Mouse (Mus musculus) heart, embryonic 13.5 days (tissue): ENCODE measurements around the gene Catsperz. TPM values are rescaled to one million over a fixed set of nuclear protein-coding genes. Genes with fewer than 3 reads are reported as not detected.

Experiments used
- microRNA-seq: library from miRNA; unstranded; fragments of <30 nt; microRNA quantifications from one replicate; pipeline ENCODE4, GENCODE M21; 2016
- polyA plus RNA-seq: library from polyadenylated mRNA; unstranded; fragments of >200 nt; fragmentation: Nextera tagmentation; extraction: Ambion mirVana; gene quantifications from 2 replicates; pipeline ENCODE4 v1.2.1, GENCODE M21; 2015

Gene Catsperz
- polyA plus RNA-seq, 1 experiment from 2014 or later: 1.7 TPM

Small RNA genes within 50 kb of the gene (microRNA-seq; reads per million reads assigned to microRNA genes)
- gene Mir6990: 1.8 reads per million

Other genes starting within 250 kb of the Catsperz start
- gene Rps6ka4, start 84.7 kb downstream of the Catsperz start, polyA plus RNA-seq: 14.1 and 15.4 TPM in 2 replicates
- gene Ccdc88b, start 67.2 kb downstream of the Catsperz start, polyA plus RNA-seq: 0.39 and 1.3 TPM in 2 replicates
- 79.1 and 93.8 TPM in 2 replicates for gene Trmt112, start 15.7 kb downstream of the Catsperz start, polyA plus RNA-seq
- 217 and 232 TPM in 2 replicates for gene Prdx5, start 15.3 kb downstream of the Catsperz start, polyA plus RNA-seq
- gene Esrra, start 3.6 kb downstream of the Catsperz start, polyA plus RNA-seq: 30.4 and 33.0 TPM in 2 replicates
- 0.18 and 0.44 TPM in 2 replicates for gene Kcnk4, start 9.1 kb upstream of the Catsperz start, polyA plus RNA-seq
- gene Bad, start 16.5 kb upstream of the Catsperz start, polyA plus RNA-seq: 56.9 and 59.8 TPM in 2 replicates
- 18.6 and 19.6 TPM in 2 replicates for gene Gpr137, start 17.1 kb upstream of the Catsperz start, polyA plus RNA-seq
- 82.3 and 117 TPM in 2 replicates for gene Ppp1r14b, start 49.6 kb upstream of the Catsperz start, polyA plus RNA-seq
- 18.1 and 18.6 TPM in 2 replicates for gene Plcb3, start 51.1 kb upstream of the Catsperz start, polyA plus RNA-seq
- 80.9 and 98.7 TPM in 2 replicates for gene Fkbp2, start 55.1 kb upstream of the Catsperz start, polyA plus RNA-seq
- 125 and 133 TPM in 2 replicates for gene Vegfb, start 62.3 kb upstream of the Catsperz start, polyA plus RNA-seq
- 33.2 and 35.6 TPM in 2 replicates for gene Dnajc4, start 67.2 kb upstream of the Catsperz start, polyA plus RNA-seq
- 23.3 and 26.8 TPM in 2 replicates for gene Nudt22, start 70.7 kb upstream of the Catsperz start, polyA plus RNA-seq
- gene Trpt1, start 70.8 kb upstream of the Catsperz start, polyA plus RNA-seq: 15.8 and 16.6 TPM in 2 replicates
- gene Fermt3, start 94.1 kb upstream of the Catsperz start, polyA plus RNA-seq: 7.6 and 8.1 TPM in 2 replicates
- 207 and 228 TPM in 2 replicates for gene Stip1, start 114.6 kb upstream of the Catsperz start, polyA plus RNA-seq
- 32.0 and 32.9 TPM in 2 replicates for gene Macrod1, start 131.4 kb upstream of the Catsperz start, polyA plus RNA-seq
- gene Flrt1, start 180.3 kb upstream of the Catsperz start, polyA plus RNA-seq: 1.1 and 1.4 TPM in 2 replicates